Mouse (Mus musculus) gastrocnemius, adult 8-10 months (tissue): ENCODE results near the gene Nudt22. TPM values are rescaled to one million over a fixed set of nuclear protein-coding genes. Genes with fewer than 3 reads are reported as not detected.
A peak's percentile ranks its signal among the peaks of the same experiment; 100 is the strongest.
"Not testable (repeated sequence)": the region's sequence is repeated elsewhere in the genome, so short reads cannot be mapped to it uniquely, and the experiment has no call there.

ENCODE experiments used
- DNase-seq, 2 experiments: peaks; one replicate each; pipeline ENCODE4 v3.0.0; 2022; ENCODE audit warnings: low spot score in 2 of 2
- total RNA-seq, 4 experiments: library from RNA; stranded (reverse); gene quantifications; 2 replicates each; pipeline ENCODE4 v1.2.4; 2022

The Nudt22 gene
- total RNA-seq, 4 experiments from 2014 or later: 13.5 to 15.5 (median 15.0) TPM

GRCm38 (mm10) chr19:6995255-6995991 lies 494 bp downstream of the Nudt22 start:
- DNase-seq: no peak

DNA sequence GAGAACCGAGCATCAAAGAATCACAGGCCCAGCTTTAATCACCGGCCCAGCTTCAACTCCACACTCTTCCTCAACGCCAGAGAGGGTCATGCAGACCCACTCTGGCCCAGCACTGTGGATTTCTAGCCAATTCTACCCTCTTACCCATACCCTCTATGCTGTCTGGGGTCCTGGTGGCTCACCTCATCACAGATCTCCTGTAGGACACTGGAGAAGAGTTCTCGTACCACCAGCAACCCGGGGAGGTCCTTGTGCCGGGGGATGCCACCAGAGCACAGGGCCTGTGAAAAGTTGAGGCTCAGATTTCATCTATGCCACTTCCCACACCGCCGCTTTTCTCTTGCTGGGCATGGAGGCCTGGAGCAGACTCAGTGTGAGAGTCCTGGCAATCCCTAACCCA lies 1.4 kb downstream of the Nudt22 start:
- no peak for DNase-seq

DNA sequence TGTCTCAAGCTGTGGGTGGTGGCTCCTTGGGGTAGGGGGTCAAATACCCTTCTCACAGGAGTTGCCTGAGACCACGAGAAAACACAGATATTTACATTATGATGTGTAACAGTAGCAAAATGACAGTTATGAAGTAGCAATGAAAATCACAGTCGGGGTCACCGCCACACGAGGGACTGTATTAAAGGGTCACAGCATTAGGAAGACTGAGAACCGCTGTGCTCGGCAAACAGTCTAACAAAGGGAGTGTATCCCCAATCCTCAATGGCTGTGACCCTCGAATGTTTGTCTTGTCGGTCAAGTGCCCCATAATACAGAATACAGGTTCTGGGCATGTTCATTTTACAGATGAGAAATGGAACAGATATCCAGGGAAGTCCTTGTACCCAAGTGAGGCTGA lies 1.9 kb downstream of the Nudt22 start:
- DNase-seq: no peak

- DNase-seq: no peak
Measured at GRCm38 (mm10) chr19:6993011-6993770, 2.7 kb downstream of the Nudt22 start.

GRCm38 (mm10) chr19:6992011-6992858 lies 3.7 kb downstream of the Nudt22 start, which contains the start of gene Dnajc4:
Gene Dnajc4, minus strand, starts transcription at chr19:6992572.
- peak; percentile 92 to 96 for DNase-seq

DNA sequence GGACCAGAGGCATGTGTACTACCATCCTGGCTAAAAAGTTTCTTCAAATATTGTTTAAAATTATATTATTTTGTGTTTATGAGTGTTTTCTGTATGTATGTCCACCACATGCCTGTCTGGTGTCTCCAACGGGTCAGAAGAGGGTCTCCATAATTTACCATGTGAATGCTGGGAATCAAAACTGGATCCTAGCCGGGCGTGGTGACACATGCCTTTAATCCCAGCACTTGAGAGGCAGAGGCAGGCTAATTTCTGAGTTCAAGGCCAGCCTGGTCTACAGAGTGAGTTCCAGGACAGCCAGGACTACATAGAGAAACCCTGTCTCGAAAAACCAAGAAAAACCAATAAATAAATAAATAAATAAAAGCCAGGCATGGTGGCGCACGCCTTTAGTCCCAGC lies 4.8 kb downstream of the Nudt22 start:
- not testable (repeated sequence) for DNase-seq

- DNase-seq: no peak
Measured at GRCm38 (mm10) chr19:6990712-6991111, 5.2 kb downstream of the Nudt22 start.

GRCm38 (mm10) chr19:6989251-6989650 lies 6.7 kb downstream of the Nudt22 start:
- DNase-seq: no peak

DNA sequence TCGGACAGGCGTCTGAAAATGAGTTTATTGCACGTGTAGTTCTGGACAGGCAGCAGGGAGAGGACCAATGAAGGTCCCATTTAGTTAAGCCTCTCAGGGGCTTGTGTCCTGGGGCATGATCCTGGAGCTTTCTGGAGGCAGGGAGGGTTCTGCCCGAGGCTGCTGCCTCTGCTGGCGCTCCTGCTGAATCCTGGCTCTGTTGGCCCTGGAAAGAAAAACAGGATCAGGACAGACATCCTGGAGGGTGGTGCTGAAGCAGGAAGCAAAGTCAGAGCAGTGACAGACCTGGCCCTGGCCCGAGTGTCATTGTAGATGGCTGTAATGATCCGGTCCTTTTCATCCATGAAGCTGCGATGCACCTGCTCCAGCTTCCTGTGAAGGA lies 8.0 kb downstream of the Nudt22 start:
- DNase-seq: no peak

GRCm38 (mm10) chr19:6987061-6987903 lies 8.6 kb downstream of the Nudt22 start, which contains the start of gene Vegfb:
Gene Vegfb, minus strand, starts transcription at chr19:6987651.
- DNase-seq: peak; percentile 48 to 60

DNA sequence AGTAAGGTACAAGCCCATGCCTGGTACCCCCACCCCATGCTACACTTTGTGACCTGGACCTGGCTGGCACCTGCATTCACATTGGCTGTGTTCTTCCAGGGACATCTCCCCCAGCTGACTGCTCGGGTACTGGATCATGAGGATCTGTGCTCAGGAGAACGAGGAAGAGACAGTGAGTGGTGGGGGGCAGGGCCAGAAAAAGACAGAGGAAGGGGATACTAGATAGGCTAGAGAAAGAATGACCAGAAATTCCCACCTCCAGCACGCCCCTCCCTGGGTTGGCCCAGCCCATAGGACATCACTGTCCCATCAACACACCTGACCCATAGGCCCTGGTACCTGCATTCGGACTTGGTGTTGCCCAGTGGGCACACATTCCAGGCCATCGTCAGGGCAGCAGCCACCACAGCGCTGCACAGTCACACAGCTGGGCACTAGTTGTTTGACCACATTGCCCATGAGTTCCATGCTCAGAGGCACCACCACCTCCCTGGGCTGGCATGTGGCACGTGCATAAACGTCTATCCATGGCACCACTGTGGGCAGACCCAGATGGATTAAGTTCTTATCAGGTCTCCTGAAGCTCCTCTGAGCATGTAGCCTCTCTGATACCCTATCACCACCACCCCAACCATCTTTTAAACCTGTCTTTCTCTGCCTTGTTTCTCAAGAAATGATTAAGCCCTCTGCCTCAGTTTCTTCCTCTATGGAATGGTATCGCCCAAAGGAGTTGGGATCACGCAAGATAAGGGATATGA lies 9.8 kb downstream of the Nudt22 start:
- no peak for DNase-seq

GRCm38 (mm10) chr19:6985300-6985699 lies 10.6 kb downstream of the Nudt22 start:
- DNase-seq: no peak

- DNase-seq: no peak
Measured at GRCm38 (mm10) chr19:6983621-6984020, 12.3 kb downstream of the Nudt22 start.

DNA sequence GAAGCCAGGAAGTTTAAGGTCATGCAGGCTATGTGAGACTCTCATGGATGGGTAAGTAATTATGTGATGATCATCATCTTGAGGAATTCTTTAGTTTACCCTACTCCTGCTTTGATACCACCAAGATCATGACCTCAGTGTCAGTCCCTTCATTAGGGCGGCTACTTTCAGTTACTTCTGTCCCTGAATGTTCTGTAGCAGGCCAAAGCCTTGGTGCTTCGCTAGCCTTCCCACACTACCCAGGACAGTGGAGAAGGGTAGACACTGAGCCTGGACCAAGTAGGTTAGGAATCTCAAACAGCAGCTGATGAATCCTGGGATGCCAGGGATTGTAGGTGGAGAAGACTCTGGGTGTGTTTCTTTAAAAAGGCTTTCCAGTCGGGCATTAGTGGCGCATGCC lies 14.5 kb downstream of the Nudt22 start:
- DNase-seq: no peak

DNA sequence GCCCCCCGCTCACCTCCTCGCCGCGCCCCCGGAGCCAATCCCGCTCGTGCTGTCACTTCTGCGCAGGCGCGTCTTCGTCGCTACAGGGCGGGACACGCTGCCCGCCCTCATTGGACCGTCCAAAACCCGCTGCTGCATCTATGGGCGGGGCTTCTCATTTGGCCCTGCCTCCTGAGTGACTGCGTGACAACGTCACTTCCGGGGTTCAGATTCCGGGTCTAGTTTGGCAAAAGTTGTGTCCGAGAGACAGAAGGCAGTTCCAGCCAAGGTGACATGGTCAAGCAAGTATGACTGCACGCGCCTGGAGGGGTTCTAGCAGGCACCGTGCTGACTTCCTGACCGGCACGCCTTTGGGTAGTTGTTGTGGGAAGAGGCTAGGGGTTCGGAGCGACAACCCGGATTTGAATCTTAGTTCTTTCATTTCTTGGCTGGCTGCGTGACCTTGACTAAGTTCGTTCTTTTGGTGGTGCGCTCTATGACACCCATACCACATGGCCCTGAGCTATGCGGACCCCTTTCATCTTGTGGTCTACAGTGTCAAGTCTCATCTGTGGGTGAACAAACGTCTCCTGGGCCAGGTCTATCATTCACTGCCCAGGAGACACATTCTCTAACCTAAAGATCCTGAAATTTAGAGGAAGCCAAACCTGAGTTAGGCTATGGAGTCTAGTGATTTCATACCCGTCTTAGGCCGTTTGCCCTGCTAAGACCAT lies 15.4 kb downstream of the Nudt22 start, which contains the start of gene Fkbp2:
Gene Fkbp2 (minus strand): TSS at position 121 of the 713 bp plus-strand sequence.
- DNase-seq: peak; percentile 98 to 99

DNA sequence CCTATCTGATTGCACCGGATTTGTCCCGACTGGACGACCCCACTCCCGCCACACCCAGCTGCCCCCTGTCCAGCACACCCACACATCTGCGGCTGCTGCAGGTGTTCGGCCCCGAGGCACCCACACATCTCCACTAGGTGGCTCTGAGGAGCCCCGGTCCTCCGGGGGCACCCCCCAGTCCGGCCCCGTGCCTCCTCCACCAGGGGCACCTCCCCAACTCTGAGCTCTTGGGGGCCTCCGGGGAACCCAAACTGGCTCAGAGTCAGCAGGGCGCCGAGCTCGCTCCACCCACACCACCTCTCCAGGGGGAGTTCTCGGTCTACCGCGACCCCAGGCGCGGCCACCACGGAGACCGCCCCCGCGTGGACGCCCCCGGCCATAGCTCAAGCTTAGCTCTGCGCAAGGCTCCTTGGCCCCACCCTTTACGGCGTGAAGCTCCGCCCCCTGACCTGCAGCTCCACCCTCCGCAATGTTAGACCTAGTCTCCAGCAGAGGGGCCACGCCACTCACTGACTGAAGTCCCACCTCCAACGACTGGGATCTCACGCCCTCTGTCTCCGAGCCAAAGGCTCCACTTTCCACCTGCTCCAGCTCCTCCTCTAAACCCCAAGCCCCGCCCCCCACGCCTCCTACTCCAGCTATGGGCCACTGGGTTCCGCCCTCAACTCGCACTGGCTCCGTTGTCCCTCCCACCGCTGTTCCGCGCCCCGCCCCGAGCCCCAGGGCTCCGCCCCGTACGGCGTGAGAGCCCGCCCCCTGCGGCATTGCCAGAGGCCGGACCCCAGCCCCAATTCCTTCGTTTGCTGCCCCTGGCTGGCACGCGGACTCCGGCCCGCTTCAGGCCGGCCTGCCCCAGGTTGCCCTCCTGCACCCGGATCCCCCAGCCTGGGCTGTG lies 16.2 kb downstream of the Nudt22 start:
- DNase-seq: peak; percentile 100

- DNase-seq: peak; percentile 37 to 49
Measured at GRCm38 (mm10) chr19:6979001-6979479, 16.9 kb downstream of the Nudt22 start.

DNA sequence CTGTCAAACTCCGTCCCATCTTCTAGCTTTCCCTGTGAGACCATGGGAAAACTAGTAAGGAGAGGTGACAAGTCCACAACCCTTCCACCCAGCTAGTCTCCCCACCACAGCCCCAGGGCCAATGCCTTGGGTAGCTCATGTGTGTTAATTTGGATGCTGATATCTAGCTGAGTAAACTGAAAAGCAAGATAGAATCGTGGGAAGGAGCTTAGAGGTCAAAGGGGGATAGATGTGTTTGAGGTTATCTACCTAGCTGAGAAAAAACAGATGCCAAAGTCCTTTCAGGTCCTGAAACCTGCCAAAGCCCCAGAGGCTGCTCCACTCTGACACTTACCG lies 17.3 kb downstream of the Nudt22 start:
- DNase-seq: no peak
